In genomic region chr9:121358418-121358817, GRCm38 (mm10) we compare ENCODE assay signal across 13 mouse cellular contexts.
DNase-seq lines count a peak whose midpoint lies in the region; ATAC-seq and TF ChIP-seq lines count a peak whose summit lies in the region.
"Had no signal": no experiment of that assay in that cellular context is flagged by ENCODE, and none has a peak within 500 bp of the region (broad histone marks: within the 10 kb centered on the region; RNA-seq: fewer than 3 reads in every experiment).

No protein-coding gene starts in this region.

- no peak overlapping the region for H3K4me3 ChIP-seq in heart, embryonic 11.5 days (ENCODE audit: low read depth, low read length)
- H3K4me3 ChIP-seq in midbrain, embryonic 10.5 days: no peak overlapping the region
- H3K4me3 ChIP-seq in midbrain, postnatal 0 days (ENCODE audit: low read depth, low read length): no peak overlapping the region
- H3K4me3 ChIP-seq in heart, postnatal 0 days (ENCODE audit: low read depth, low read length): no peak overlapping the region

- no peaks in the 10 kb centered on the region for H3K36me3 ChIP-seq in heart, embryonic 11.5 days (ENCODE audit: control insufficient read depth, insufficient read depth, low read length)
- peaks cover 7% of the 10 kb centered on the region; the same call in 1 of the 2 replicates for H3K36me3 ChIP-seq in midbrain, embryonic 10.5 days
- H3K36me3 ChIP-seq in midbrain, postnatal 0 days (ENCODE audit: insufficient read depth, low read length): no peaks in the 10 kb centered on the region
- 0 out of 2 replicates have a peak, but pooled peaks cover 6% of the 10 kb centered on the region for H3K36me3 ChIP-seq in heart, postnatal 0 days (replicated peaks; ENCODE audit: control insufficient read depth, insufficient read depth, low read length)

- no peaks in the 10 kb centered on the region for H3K9me3 ChIP-seq in heart, embryonic 11.5 days (replicated peaks; ENCODE audit: control insufficient read depth, low read length)
- H3K9me3 ChIP-seq in midbrain, embryonic 10.5 days (replicated peaks): no peaks in the 10 kb centered on the region
- H3K9me3 ChIP-seq in midbrain, postnatal 0 days (ENCODE audit: low read length): no peaks in the 10 kb centered on the region
- no peaks in the 10 kb centered on the region for H3K9me3 ChIP-seq in heart, postnatal 0 days (replicated peaks; ENCODE audit: control insufficient read depth, low read length)

- 41% methylated on average over 8 of the region's 8 CpGs for WGBS in heart, embryonic 11.5 days (ENCODE audit: insufficient replicate concordance)
- 61% methylated on average over 8 of the region's 8 CpGs for WGBS in midbrain, embryonic 10.5 days
- WGBS in midbrain, postnatal 0 days: 64% methylated on average over 8 of the region's 8 CpGs
- WGBS in heart, postnatal 0 days: 28% methylated on average over 8 of the region's 8 CpGs

- no peak for DNase-seq in heart, adult 9 months (ENCODE audit: low spot score in 2 of 2)
- DNase-seq in midbrain, embryonic 10.5 days (ENCODE audit: low spot score): no peak
- DNase-seq in midbrain, postnatal 0 days (ENCODE audit: low spot score): no peak
- DNase-seq in heart, postnatal 0 days (ENCODE audit: low spot score): no peak
- DNase-seq in right cerebral cortex, postnatal 36 days (ENCODE audit: low spot score in 2 of 2): no peak
- no peak for DNase-seq in layer of hippocampus, adult 8-10 months (ENCODE audit: low spot score in 2 of 2)
- DNase-seq: cerebellum, adult 11 months; left cerebral cortex, postnatal 4 days; lung, postnatal 10 days; midbrain, embryonic 14.5 days; thymus, postnatal 25 days had no signal

- no peak for ATAC-seq in heart, embryonic 11.5 days (replicated peaks; ENCODE audit: insufficient number of reproducible peaks, low FRiP score, low TSS enrichment)
- no peak for ATAC-seq in midbrain, postnatal 0 days (ENCODE audit: low FRiP score)
- ATAC-seq in heart, postnatal 0 days (ENCODE audit: insufficient read depth, low read depth): no peak; the same call in 1 of the 2 replicates

- TF ChIP-seq EP300 in heart, postnatal 0 days (IDR thresholded peaks at IDR 0.05; ENCODE audit: low read depth): no peak

- peaks cover 55% of the 10 kb centered on the region for H3K4me1 ChIP-seq in heart, embryonic 11.5 days (ENCODE audit: control insufficient read depth, insufficient read depth, low read length)
- H3K4me1 ChIP-seq in midbrain, embryonic 10.5 days: peaks cover 62% of the 10 kb centered on the region
- H3K4me1 ChIP-seq in midbrain, postnatal 0 days (ENCODE audit: insufficient read depth, low read length): peaks cover 12% of the 10 kb centered on the region
- peaks cover 73% of the 10 kb centered on the region for H3K4me1 ChIP-seq in heart, postnatal 0 days (ENCODE audit: control insufficient read depth, insufficient read depth)

- no peaks in the 10 kb centered on the region for H3K27me3 ChIP-seq in heart, embryonic 11.5 days (ENCODE audit: control insufficient read depth, insufficient read depth, low read length)
- H3K27me3 ChIP-seq in midbrain, embryonic 10.5 days (ENCODE audit: low read depth, poor library complexity, severe bottlenecking): no peaks in the 10 kb centered on the region
- H3K27me3 ChIP-seq in midbrain, postnatal 0 days (ENCODE audit: insufficient read depth, low read length): no peaks in the 10 kb centered on the region
- no peaks in the 10 kb centered on the region for H3K27me3 ChIP-seq in heart, postnatal 0 days (ENCODE audit: control insufficient read depth, insufficient read depth, low read length)
- H3K27me3 ChIP-seq: CH12.LX had no signal

- H3K4me2 ChIP-seq in heart, embryonic 11.5 days: no peak overlapping the region
- no peak overlapping the region for H3K4me2 ChIP-seq in midbrain, postnatal 0 days (ENCODE audit: low read depth, low read length, poor library complexity, severe bottlenecking)
- H3K4me2 ChIP-seq in heart, postnatal 0 days (ENCODE audit: low read depth, low read length): no peak overlapping the region

- H3K9ac ChIP-seq in heart, embryonic 11.5 days (ENCODE audit: low read depth, low read length): peak overlapping the region; percentile 46; the same call in 1 of the 2 replicates
- H3K9ac ChIP-seq in midbrain, postnatal 0 days (replicated peaks; ENCODE audit: low read length, poor library complexity, severe bottlenecking): no peak overlapping the region
- 0 out of 2 replicates have a peak overlapping the region, but pooled peaks have one; percentile 16 for H3K9ac ChIP-seq in heart, postnatal 0 days (replicated peaks; ENCODE audit: low read depth, low read length)

- peak overlapping the region; percentile 73 for H3K27ac ChIP-seq in heart, embryonic 11.5 days (ENCODE audit: low read depth, low read length)
- peak overlapping the region; percentile 63 for H3K27ac ChIP-seq in midbrain, embryonic 10.5 days (replicated peaks)
- no peak overlapping the region for H3K27ac ChIP-seq in midbrain, postnatal 0 days (ENCODE audit: low read depth, low read length)
- H3K27ac ChIP-seq in heart, postnatal 0 days (ENCODE audit: low read depth): peak overlapping the region; percentile 85

- TF ChIP-seq CTCF in midbrain, postnatal 0 days (IDR thresholded peaks at IDR 0.05): no peak
- no peak for TF ChIP-seq CTCF in heart, postnatal 0 days (IDR thresholded peaks at IDR 0.05; ENCODE audit: low read depth)
